Mouse (Mus musculus): Measurements from ENCODE around the gene Cacna2d4. TPM values are rescaled to one million over a fixed set of nuclear protein-coding genes. Genes with fewer than 3 reads are reported as not detected.

Gene Cacna2d4
- total and polyA plus RNA-seq, 2 experiments: 0.28 TPM; not detected in 1

DNA sequence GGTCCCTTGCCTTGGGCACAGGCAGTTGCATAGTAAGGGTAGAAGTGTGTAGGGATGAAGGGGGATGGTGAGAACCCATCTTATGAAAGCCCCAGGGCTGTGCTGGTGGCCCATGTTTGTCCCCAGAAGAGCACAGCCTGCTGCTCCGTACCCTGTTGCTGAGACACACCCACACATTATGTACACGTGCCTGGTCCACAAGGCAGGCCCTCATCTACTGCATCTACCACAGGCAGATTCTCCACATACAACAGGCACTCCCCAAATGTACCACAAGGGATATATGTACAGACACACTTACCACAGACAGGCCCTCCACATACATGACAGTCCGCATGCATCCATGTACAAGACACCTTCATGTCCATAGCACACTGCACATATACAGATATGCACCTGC, 101.0 kb downstream of the Cacna2d4 start:
- TF ChIP-seq POLR2A (IDR thresholded peaks at IDR 0.05; ENCODE audit: extremely low read depth, insufficient read depth, low read length): no peak
- TF ChIP-seq CTCF (IDR thresholded peaks at IDR 0.05; ENCODE audit: low read depth, low read length): no peak
- peaks cover 1% of the 10 kb centered on the region; the same call in 1 of the 2 replicates for H3K4me1 ChIP-seq (ENCODE audit: control insufficient read depth, insufficient read depth, low read length)
- H3K36me3 ChIP-seq (ENCODE audit: control insufficient read depth, insufficient read depth, low read length): no peaks in the 10 kb centered on the region
- no peak overlapping the region for H3K27ac ChIP-seq (replicated peaks; ENCODE audit: insufficient read depth, low read depth, low read length)
- H3K27me3 ChIP-seq (ENCODE audit: control insufficient read depth, insufficient read depth, low read length): no peaks in the 10 kb centered on the region
- no peaks in the 10 kb centered on the region for H3K79me2 ChIP-seq (ENCODE audit: control insufficient read depth, insufficient read depth, low read length)
- H3K9ac ChIP-seq (ENCODE audit: low read depth, low read length): no peak overlapping the region
- 71% methylated on average over 3 of the region's 3 CpGs for WGBS
- no peak for DNase-seq (ENCODE audit: extremely low read depth, low read depth, low spot score)
- H3K4me3 ChIP-seq (ENCODE audit: insufficient read depth, low read depth, low read length): no peak overlapping the region

DNA sequence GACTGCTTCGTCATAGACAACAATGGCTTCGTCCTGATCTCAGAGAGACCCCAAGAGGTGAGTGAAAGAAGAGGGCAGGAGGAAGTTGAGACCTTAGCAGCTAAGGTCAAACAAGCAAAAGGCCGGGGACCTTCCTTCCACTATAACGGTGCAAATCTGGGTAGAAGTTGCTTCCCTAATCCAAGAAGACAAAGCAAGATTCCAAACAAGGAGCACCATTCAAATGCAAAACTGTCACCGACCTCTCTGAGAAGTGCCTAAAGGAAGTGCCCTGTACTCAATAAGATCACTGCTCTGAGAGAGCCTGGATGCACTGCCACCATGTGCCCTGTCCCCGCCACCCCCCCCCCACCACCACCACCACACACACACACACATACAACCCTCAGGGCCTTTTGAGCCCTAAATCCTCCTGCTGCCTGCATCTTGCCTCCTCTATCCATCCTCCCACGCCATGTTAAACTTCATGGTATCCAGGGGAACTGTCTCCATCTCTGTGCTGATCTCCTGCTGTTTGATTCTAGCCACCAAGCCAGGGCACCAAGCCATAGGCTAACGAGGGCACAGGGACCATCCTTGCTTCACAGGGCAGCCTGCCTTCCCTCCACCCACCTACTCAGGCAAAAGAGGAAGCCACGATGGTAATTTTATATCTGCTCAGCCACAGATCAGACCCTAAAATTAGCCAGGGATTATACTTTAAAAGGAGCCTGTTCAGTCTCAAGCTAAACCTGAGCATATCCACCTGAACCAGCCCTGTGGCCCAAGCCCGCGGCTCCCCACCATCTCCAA, 102.0 kb downstream of the Cacna2d4 start:
- H3K36me3 ChIP-seq (ENCODE audit: control insufficient read depth, insufficient read depth, low read length): no peaks in the 10 kb centered on the region
- peaks cover 1% of the 10 kb centered on the region; the same call in 1 of the 2 replicates for H3K4me1 ChIP-seq (ENCODE audit: control insufficient read depth, insufficient read depth, low read length)
- no peak overlapping the region for H3K4me3 ChIP-seq (ENCODE audit: insufficient read depth, low read depth, low read length)
- no peak for TF ChIP-seq POLR2A (IDR thresholded peaks at IDR 0.05; ENCODE audit: extremely low read depth, insufficient read depth, low read length)
- no peak for TF ChIP-seq CTCF (IDR thresholded peaks at IDR 0.05; ENCODE audit: low read depth, low read length)
- 61% methylated on average over 10 of the region's 11 CpGs for WGBS
- H3K27me3 ChIP-seq (ENCODE audit: control insufficient read depth, insufficient read depth, low read length): no peaks in the 10 kb centered on the region
- no peak for DNase-seq (ENCODE audit: extremely low read depth, low read depth, low spot score)
- no peaks in the 10 kb centered on the region for H3K79me2 ChIP-seq (ENCODE audit: control insufficient read depth, insufficient read depth, low read length)
- H3K27ac ChIP-seq (replicated peaks; ENCODE audit: insufficient read depth, low read depth, low read length): no peak overlapping the region
- no peak overlapping the region for H3K9ac ChIP-seq (ENCODE audit: low read depth, low read length)

DNA sequence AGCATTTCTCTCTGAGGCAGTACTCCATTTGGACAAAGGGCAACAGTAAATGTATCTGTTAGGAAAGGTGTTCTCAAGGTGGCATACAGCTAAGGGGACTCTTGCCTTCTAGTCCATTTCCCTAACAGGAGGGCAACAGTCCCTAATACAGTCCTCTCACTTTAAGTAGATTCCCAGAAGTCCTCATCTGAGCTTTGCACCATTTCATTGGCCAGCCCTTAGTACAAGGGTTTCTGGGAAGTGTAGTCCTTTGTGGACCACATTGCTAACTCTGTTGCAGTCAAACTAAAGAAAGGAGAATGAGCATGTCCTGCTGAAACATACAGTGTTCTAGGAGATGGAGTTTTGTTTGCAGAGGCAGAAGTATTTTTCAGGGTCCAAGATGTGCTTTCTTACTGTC, 105.1 kb downstream of the Cacna2d4 start:
- DNase-seq (ENCODE audit: extremely low read depth, low read depth, low spot score): peak; percentile 69
- H3K4me3 ChIP-seq (ENCODE audit: insufficient read depth, low read depth, low read length): no peak overlapping the region
- H3K27me3 ChIP-seq (ENCODE audit: control insufficient read depth, insufficient read depth, low read length): no peaks in the 10 kb centered on the region
- H3K79me2 ChIP-seq (ENCODE audit: control insufficient read depth, insufficient read depth, low read length): no peaks in the 10 kb centered on the region
- no peak overlapping the region for H3K27ac ChIP-seq (replicated peaks; ENCODE audit: insufficient read depth, low read depth, low read length)
- H3K9ac ChIP-seq (ENCODE audit: low read depth, low read length): no peak overlapping the region
- peaks cover 1% of the 10 kb centered on the region; the same call in 1 of the 2 replicates for H3K4me1 ChIP-seq (ENCODE audit: control insufficient read depth, insufficient read depth, low read length)
- H3K36me3 ChIP-seq (ENCODE audit: control insufficient read depth, insufficient read depth, low read length): no peaks in the 10 kb centered on the region
- TF ChIP-seq POLR2A (IDR thresholded peaks at IDR 0.05; ENCODE audit: extremely low read depth, insufficient read depth, low read length) (no peak), CTCF (IDR thresholded peaks at IDR 0.05; ENCODE audit: low read depth, low read length) (no peak)

DNA sequence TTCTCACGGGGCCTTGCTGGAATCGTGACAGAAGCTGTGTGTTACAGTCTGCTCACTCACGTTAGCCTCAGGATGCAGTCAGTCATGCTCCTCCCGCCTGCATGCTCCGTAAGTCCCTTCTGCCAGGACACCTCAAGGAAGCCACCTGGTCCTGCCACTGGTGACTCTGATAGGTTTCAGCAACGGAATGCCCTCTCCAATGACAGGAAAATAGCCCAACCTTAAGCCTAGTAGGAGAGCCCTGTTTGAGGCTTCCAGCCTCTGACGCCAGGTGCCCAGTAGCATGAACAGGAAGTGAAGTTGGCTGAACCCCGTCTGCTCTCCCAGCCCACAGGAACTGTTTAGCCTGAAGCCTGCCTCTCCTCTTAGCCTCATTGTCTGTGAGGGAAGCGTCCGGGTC, 109.9 kb downstream of the Cacna2d4 start:
- Histone ChIP-seq H3K4me3 (ENCODE audit: insufficient read depth, low read depth, low read length) (no peak overlapping the region), H3K27me3 (ENCODE audit: control insufficient read depth, insufficient read depth, low read length) (no peaks in the 10 kb centered on the region), H3K36me3 (ENCODE audit: control insufficient read depth, insufficient read depth, low read length) (no peaks in the 10 kb centered on the region), H3K79me2 (ENCODE audit: control insufficient read depth, insufficient read depth, low read length) (no peaks in the 10 kb centered on the region), H3K9ac (ENCODE audit: low read depth, low read length) (no peak overlapping the region), H3K4me1 (ENCODE audit: control insufficient read depth, insufficient read depth, low read length) (peaks cover under 1% of the 10 kb centered on the region; the same call in 1 of the 2 replicates), H3K27ac (replicated peaks; ENCODE audit: insufficient read depth, low read depth, low read length) (no peak overlapping the region)
- 64% methylated on average over 10 of the region's 10 CpGs for whole genome bisulfite sequencing
- TF ChIP-seq POLR2A (IDR thresholded peaks at IDR 0.05; ENCODE audit: extremely low read depth, insufficient read depth, low read length) (no peak), CTCF (IDR thresholded peaks at IDR 0.05; ENCODE audit: low read depth, low read length) (no peak)
- DNase-seq (ENCODE audit: extremely low read depth, low read depth, low spot score): no peak

DNA sequence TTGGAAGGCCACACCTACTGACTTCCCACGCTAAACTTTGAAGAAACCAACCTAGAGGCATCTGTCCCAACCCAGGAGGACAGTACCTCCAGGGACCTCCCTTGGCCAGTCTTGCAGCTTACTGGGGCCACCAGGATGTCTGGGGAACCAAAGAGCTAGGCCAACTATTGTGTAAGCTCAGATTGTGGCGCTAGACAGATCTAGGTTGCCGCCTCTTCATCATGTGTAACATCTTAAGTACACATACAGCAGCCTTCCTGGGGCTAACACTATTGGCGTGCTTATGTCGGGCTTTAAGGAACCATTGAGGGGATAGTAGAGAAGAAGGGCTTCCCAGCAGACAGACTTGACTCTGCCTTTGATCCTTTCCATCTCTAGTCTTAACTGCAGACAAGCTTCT, 111.5 kb downstream of the Cacna2d4 start:
- Histone ChIP-seq H3K36me3 (ENCODE audit: control insufficient read depth, insufficient read depth, low read length) (no peaks in the 10 kb centered on the region), H3K4me3 (ENCODE audit: insufficient read depth, low read depth, low read length) (no peak overlapping the region), H3K9ac (ENCODE audit: low read depth, low read length) (no peak overlapping the region), H3K27me3 (ENCODE audit: control insufficient read depth, insufficient read depth, low read length) (no peaks in the 10 kb centered on the region), H3K27ac (replicated peaks; ENCODE audit: insufficient read depth, low read depth, low read length) (no peak overlapping the region), H3K4me1 (ENCODE audit: control insufficient read depth, insufficient read depth, low read length) (no peaks in the 10 kb centered on the region), H3K79me2 (ENCODE audit: control insufficient read depth, insufficient read depth, low read length) (no peaks in the 10 kb centered on the region)
- WGBS: 48% methylated on average over 5 of the region's 5 CpGs
- no peak for DNase-seq (ENCODE audit: extremely low read depth, low read depth, low spot score)
- TF ChIP-seq POLR2A (IDR thresholded peaks at IDR 0.05; ENCODE audit: extremely low read depth, insufficient read depth, low read length) (no peak), CTCF (IDR thresholded peaks at IDR 0.05; ENCODE audit: low read depth, low read length) (no peak)

DNA sequence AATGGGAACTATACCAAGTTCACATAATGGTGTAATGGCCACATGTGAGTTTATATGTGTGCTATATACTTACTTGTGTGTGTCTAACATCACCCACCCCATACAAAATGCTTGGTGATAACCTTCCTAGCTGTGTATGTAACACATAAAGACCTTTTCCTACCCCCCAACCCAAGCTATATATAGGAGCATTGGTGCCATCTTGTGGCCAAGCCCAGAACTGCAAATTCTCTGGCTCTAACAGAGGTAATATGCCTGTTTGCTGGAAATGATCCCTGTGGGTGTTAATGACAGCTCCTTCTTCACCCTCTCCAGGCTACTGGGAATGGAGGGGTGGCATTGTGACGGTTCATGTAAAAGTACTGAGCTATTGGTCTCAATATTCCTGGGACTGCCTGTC, 111.9 kb downstream of the Cacna2d4 start:
- H3K36me3 ChIP-seq (ENCODE audit: control insufficient read depth, insufficient read depth, low read length): no peaks in the 10 kb centered on the region
- 4% methylated on average over 1 of the region's 1 CpGs for WGBS
- H3K27me3 ChIP-seq (ENCODE audit: control insufficient read depth, insufficient read depth, low read length): no peaks in the 10 kb centered on the region
- H3K4me3 ChIP-seq (ENCODE audit: insufficient read depth, low read depth, low read length): no peak overlapping the region
- H3K4me1 ChIP-seq (ENCODE audit: control insufficient read depth, insufficient read depth, low read length): no peaks in the 10 kb centered on the region
- no peaks in the 10 kb centered on the region for H3K79me2 ChIP-seq (ENCODE audit: control insufficient read depth, insufficient read depth, low read length)
- no peak overlapping the region for H3K27ac ChIP-seq (replicated peaks; ENCODE audit: insufficient read depth, low read depth, low read length)
- peak; percentile 53 for DNase-seq (ENCODE audit: extremely low read depth, low read depth, low spot score)
- H3K9ac ChIP-seq (ENCODE audit: low read depth, low read length): no peak overlapping the region
- peak; percentile 25 for TF ChIP-seq CTCF (IDR thresholded peaks at IDR 0.05; ENCODE audit: low read depth, low read length)
- no peak for TF ChIP-seq POLR2A (IDR thresholded peaks at IDR 0.05; ENCODE audit: extremely low read depth, insufficient read depth, low read length)

Data from liver, adult 2 months (tissue).